Mouse (Mus musculus) yolk sac, embryonic 10.5 days (tissue): ENCODE results near the gene Rwdd3.

Experiments used
- DNase-seq: peaks from one replicate; pipeline ENCODE4 v3.0.0-alpha.2; 2017; ENCODE audit warnings: low spot score

The Rwdd3 gene

DNA sequence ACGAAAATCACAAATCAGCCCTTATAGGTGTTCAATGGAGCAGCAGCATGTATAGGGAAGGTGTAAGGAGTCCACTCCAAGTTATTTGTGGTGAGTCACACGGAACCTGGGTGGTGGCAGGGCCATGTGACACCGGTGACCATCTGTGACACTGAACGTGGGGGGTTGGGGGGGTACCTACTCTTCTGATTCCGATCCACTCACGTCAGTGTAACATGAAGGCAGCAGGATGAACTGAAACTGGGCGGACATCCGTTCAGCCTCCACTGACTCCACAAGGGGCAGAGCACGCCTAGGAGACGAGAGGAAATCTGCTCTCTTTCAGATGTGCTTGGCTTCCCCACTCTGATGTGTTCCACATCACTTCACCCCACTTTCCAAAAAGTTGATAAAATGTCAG is 11.9 kb downstream of the Rwdd3 start:
- DNase-seq: no peak

GRCm38 (mm10) chr3:121158901-121159351 is 12.6 kb downstream of the Rwdd3 start:
- no peak for DNase-seq

- DNase-seq: no peak
These were observed 13.8 kb downstream of the Rwdd3 start for GRCm38 (mm10) chr3:121157546-121158330.

GRCm38 (mm10) chr3:121156451-121157186 is 14.9 kb downstream of the Rwdd3 start:
- no peak for DNase-seq

DNA sequence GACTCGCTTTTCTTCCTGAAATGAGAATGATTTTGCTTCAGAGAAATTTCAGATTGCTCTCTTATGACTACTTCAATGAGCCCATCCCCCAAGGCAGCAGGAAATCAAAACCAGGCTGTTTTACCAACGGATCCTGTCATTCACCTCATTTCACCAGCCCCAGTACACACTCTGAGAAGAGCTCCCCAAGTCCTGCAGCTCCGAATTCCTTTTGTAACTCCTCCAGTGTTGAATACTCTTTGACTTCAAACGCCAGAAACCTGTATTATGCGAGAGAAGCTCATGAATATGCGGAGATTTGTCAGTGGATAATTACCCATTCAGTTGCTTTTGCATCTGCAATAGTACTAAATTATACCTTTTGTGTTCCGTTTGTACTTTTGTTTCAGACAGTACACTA is 15.5 kb downstream of the Rwdd3 start:
- no peak for DNase-seq

DNA sequence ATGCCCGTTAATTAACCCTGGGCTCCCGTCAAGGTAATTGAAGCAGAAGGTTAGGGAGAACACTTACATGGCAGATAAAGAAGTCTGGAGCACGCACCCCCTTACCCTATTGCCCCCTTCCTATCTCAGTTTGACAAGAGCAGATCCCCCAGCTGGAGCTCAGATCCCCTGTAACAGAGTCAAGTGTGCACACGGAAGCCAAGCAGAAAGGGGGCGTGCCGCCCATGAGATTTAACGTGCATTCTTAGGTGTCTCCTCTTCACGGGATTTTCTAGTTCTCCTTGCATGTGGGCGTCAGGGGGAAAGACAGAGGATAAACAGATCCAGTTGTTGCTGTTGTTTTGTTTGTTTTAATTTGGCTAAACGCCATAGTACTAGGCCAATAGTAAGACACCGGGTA is 37.6 kb downstream of the Rwdd3 start:
- no peak for DNase-seq

DNA sequence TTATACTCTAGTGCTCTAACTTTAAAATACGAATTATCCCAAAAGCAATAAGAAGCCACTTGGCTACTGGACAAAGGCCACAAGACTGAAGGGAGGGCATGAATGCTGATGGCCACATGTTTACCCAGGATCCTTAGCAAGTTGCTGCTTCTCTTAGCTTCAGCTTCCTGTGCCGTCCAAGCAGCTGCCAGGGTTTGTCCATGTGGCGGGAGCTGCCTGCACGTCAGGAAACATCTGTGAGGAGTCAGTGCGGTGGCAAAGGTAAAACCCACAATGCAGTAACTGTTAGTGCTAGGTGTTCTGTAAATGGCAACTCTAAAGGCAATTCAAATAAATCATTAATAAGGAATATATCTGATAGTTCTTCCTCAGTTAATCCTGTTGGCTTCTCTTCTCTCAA is 38.5 kb downstream of the Rwdd3 start:
- DNase-seq: no peak

GRCm38 (mm10) chr3:121127171-121127570 is 44.3 kb downstream of the Rwdd3 start:
- no peak for DNase-seq

DNA sequence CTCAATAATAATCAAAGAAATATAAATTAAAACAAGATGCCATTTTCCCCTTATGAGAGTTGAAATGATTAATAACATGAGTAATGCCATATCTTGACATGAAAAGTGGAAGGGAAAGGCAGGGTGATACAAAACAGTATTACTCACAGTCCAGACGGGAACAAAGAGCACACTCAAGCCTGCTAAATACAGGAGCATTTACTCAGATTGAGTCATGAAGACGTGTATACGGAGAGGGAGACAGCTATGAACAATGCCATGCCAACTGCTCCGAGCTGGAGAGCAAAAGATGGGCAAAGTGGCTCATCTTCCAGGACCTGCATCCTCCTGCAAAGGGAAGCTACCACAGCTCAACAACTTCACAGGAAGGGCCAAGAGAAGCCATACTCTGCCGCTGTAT is 45.0 kb downstream of the Rwdd3 start:
- DNase-seq: no peak

DNA sequence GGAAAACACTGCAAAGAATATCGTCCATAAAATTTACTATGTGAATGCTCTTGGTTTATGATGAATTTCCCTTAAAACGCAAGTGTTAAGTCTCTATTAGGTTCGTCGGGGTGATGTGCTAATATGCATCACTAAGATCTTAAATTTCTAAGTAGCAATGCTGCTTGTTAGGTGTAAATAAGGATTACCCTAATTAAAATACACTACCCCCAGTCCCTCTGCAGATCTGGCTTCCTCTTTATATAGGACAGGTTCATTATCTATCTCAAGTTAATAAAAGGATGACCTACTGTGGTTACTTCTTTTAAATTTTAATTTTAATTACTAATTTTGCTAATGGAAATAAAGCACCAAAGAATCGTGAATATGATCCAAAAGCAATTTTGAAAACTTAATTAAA is 50.4 kb downstream of the Rwdd3 start:
- no peak for DNase-seq

GRCm38 (mm10) chr3:121116590-121116989 is 54.9 kb downstream of the Rwdd3 start:
- no peak for DNase-seq

DNA sequence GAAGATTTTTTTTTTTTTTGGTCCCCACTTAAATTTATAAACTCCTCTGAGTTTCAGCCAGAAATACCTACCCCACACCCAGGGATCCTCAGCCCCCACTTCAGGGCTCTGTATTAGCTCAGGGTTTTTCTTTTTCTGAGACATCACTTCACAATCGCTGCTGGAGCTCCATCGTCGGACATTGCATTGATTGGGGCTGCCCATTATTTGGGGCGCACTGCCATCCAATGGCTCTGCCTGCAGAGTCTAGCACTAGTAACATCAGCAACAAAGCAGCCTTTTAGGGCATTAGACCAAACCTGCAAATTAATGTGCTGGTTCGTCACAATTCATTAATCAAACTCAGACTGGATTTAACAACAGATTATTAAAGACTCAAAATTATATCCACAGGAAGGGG is 55.4 kb downstream of the Rwdd3 start:
- no peak for DNase-seq

DNA sequence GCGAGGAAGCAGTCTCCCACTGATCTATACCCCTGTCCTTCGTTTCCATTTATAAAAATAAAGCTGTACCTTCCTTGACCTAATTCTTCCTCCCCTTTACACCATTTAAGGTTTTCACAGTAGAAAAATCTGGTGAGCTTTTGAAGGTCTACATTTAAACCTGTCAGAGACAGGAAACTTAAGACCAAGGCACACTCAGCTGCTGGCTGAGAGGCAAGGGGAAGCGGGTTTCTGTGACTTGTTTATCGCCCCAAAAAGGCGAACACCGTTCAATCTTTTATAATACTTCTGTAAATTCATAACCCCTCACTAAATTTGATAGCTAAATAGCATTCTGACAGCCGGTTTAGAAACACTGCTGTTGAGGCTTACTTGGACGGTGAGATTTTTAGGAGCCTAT is 60.4 kb downstream of the Rwdd3 start:
- DNase-seq: no peak

DNA sequence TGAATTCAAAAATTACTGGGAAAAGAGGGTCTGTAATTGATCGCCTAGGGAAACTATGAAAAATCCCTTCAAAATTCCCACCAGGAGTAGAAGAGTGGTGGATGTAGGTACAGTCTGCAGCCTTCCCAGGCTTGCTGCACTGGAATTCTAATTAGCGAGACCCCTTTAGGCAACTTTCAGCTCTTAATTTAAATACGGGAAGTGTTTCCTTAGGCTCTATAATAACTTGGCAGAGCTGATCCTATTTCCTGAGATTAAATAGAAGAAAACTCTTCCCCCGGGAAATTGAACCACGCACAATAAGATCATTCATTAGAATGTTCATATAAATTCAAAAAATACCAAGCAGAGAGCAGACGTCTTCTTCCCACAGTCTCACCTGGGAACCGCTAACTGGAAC is 61.1 kb downstream of the Rwdd3 start:
- no peak for DNase-seq

DNA sequence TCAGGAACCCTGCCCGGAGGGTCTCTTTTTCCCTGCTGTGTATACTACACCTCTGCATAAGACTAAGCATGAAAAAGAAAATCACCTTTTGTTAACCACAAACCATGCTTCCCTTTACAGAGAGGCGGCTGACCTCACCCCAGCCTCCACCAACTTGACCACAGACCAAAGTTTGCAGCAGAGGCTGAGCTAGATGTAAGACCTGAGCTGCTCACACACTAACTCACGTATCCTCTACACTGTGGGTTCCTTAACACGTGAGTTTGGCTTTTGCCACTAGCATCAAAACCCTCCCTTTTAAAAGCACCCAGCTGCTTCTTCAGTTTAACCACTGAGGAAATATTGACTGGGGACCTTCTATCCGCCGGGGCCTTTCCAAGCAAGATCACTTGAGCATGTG is 64.0 kb downstream of the Rwdd3 start:
- no peak for DNase-seq

DNA sequence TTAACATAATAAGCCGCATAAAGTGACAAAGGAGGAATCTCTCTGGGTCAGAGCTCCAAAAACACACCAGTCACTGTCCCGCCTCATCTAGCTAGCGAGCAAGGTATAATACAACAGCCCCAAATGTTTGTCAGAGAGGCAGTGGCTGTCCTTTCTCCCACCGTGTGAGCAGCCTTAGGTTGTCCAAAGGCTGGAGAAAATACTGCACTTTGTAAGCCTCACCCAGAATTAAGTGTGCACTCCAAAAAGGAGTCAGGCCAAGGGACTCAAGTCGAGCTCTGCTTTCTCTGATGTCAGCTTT is 66.1 kb downstream of the Rwdd3 start:
- no peak for DNase-seq
